Mouse (Mus musculus): ENCODE results near the gene Sh3bp2.

Gene Sh3bp2

GRCm38 (mm10) chr5:34525663-34526476 is at the start of gene Sh3bp2:
Gene Sh3bp2 (plus strand): TSS chr5:34525838.
- peak; percentile 97 for DNase-seq

- DNase-seq = no peak
These were observed 44.7 kb upstream of the Sh3bp2 start for GRCm38 (mm10) chr5:34480926-34481325.

DNA sequence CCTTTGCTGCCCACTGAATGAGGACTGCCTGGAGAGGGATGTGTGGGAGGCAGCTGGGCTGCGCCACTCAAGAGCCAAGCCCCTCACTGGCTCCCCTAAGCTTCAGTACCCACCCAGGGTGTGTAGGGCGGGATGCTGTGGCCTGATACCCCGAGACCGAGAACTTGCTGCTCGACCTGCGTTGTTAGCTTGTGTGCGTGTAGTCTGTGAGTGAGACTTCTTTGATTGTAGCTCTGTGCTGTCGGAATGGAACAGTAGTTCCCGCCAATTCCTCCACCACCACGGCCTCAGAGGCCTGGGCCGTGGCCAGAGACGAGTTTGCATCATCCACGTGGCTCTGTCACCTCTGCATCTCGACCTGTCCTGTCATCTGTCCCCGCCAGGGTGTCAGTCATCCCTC is 39.9 kb upstream of the Sh3bp2 start:
- no peak for DNase-seq

- DNase-seq = peak; percentile 18
These were observed 38.1 kb upstream of the Sh3bp2 start for GRCm38 (mm10) chr5:34487320-34488090.

DNA sequence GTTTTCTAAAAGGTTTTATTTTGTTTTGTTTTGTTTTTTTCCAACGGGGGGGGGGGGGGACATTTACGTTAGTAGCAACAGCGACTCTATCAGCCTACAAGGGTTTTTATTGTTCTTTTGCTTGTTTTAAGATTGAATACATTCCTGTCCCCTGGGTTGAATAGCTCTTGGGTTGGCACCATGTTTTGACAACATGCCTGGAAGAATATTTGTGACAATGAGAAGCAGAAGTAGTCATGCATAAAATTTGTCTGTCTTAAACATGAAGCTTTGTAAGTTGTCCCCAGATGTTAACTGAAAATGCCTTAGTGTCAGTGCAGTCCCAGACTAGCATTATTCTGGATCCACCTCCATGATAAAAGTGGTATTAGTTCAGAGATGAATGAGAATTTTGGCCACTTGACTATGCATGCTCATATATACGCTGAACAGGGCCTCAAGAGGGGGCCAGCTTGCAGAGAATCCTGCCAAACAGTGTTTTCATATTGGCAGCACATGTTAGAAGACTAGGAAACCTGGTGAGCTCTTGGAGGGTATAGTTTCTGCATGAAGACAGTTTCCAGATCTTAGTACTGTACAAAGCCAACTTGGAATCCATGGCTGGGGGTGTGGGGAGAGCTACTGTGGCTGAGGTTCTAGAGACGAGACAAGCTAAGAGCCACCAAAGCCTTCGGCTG is 36.8 kb upstream of the Sh3bp2 start:
- no peak for DNase-seq

- no peak for DNase-seq
These were observed 36.2 kb upstream of the Sh3bp2 start for GRCm38 (mm10) chr5:34489418-34489787.

GRCm38 (mm10) chr5:34496745-34497144 is 28.9 kb upstream of the Sh3bp2 start:
- no peak for DNase-seq

- no peak for DNase-seq
These were observed 24.8 kb upstream of the Sh3bp2 start for GRCm38 (mm10) chr5:34500886-34501285.

GRCm38 (mm10) chr5:34501588-34501987 is 24.1 kb upstream of the Sh3bp2 start:
- no peak for DNase-seq

GRCm38 (mm10) chr5:34502411-34502810 is 23.2 kb upstream of the Sh3bp2 start:
- DNase-seq = no peak

GRCm38 (mm10) chr5:34502821-34503220 is 22.8 kb upstream of the Sh3bp2 start:
- no peak for DNase-seq

DNA sequence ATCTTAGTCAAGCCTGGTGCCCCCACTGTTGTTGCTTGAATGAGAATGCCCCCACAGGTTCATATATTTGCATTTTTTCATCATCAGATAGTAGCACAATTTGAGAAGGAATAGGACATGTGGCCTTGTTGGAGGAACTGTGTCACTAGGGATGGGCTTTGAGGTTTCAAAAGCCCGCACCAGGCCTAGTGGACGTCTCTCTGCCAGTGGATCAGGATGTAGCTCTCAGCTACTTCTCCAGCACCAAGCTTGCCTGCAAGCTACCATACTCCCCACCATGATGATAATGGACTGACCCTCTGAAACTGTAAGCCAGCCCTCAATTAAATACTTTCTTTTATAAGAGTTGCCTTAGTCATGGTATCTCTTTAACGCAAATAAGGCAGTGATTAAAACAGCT is 13.2 kb upstream of the Sh3bp2 start:
- no peak for DNase-seq

GRCm38 (mm10) chr5:34513466-34514217 is 12.0 kb upstream of the Sh3bp2 start, which contains the start of gene Tnip2:
Gene Tnip2 (minus strand): TSS chr5:34513991.
- peak; percentile 99 for DNase-seq

DNA sequence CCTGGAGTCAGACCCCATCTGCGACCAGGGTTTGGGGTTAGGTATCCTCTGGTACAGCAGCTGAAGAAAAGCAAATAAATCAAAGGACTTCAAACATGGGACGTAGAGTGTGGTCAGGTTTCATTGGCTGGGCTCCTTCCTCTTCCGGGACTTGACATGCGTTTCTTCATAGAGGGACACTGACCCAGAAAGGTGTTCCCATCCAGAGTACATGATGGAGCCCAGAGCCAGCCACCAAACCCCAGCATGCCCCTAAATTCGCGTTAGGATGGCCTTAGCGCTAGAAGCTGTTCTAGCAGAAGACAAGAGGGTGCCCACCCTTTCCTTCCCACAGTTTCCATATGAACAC is 11.4 kb upstream of the Sh3bp2 start:
- DNase-seq = no peak

GRCm38 (mm10) chr5:34515096-34515495 is 10.5 kb upstream of the Sh3bp2 start:
- no peak for DNase-seq

GRCm38 (mm10) chr5:34517913-34518312 is 7.7 kb upstream of the Sh3bp2 start:
- DNase-seq = peak; percentile 82

DNA sequence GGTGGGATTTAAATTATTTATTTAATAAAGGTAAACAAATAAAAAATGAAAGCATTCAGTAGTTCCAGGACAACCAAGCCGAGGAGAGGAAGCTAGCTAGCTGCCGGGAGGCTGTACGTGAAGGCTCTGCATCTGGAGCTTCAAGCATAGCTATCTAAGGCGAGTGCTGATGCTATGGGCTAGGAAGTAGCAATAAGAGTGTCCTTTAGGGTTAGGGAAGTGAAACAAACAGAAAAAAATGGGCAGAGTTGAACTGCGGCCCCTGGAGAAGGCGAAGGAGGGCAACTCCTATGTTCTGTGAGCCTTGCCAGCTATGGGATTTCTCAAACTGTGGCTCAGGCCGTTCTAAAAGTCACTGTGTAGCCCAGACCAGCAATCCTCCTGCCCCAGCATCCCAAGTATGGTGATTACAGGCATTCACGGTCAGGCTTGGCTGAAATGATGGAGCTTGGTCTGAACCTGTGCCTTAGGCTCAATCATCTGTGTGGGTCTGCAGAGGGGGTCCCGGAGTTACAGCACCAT is 6.2 kb upstream of the Sh3bp2 start:
- DNase-seq = no peak

DNA sequence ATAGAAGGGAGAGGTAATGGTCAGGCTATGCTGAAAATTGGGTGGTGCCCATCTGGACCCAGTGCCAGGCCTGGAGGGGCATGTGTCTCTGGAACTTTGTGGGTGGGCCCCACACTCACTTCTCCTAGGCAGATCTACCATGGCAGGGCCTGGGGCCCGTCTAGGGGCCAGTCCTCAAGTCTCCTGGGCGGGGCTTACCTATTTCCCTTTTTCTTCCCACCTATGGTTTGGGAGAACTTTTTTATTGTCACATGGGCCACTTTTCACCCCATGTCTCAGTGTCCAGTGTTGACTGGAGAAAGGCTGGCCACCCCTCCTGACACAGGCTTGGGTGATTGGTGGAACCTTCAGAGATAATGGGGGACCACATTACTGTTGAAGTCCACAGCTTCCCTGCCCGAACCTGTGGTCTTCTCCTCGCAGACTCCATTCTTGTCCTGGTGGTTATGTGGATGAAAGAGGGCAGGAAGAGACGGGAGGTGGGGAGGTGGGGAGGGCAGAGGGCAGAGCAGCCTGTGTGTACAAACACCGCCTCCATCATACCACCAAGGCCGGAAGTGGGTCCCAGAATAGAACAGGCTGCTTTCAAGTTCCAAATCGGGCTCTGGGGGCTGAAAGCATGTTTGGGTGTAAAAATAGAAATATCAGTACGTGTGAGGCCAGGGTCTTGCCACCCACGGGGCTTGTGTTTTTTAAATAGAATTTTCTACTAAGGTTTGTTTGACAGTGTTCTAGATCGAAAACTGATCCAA is 5.0 kb upstream of the Sh3bp2 start:
- no peak for DNase-seq

DNA sequence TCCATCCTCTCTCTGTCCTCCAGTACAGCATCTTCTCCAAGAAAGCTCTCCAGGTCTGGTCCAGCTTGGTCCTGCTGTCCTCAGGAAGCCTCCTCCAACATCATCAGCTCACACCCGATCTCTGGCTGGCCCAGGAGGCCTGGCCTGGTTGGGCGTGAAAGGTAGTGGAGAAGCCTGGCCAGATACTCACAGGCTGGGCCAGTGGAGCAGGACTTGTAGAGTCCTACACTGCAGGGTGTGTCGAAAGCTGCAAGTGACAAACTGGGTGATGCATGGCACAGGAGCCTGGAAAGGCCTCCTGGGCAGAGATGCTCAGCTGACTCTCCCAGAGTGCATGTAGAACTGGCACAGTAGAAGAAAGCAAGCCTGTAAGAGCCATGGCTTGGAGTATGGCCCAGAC is 4.3 kb upstream of the Sh3bp2 start:
- no peak for DNase-seq

GRCm38 (mm10) chr5:34523958-34524485 is 1.6 kb upstream of the Sh3bp2 start:
- no peak for DNase-seq

DNA sequence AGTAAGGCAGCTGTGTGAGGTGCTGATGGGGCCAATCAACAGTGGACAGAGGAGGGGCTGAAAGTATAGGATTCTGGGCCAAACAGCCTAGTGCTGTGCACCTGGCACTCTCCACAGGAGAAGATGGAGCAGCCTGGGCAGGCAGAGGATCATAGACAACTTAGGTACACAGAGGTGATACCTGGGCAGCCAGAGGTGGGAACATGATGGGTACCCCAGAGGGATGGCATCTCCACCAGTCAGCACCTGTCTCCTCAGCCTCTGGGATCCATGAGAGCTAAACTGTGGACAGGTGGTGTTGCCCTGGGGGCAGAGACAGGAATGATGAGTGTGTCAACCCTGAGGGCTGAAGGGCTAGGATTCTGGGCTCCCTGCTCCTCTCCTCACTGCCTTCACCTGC is 1.1 kb upstream of the Sh3bp2 start:
- DNase-seq = no peak

DNA sequence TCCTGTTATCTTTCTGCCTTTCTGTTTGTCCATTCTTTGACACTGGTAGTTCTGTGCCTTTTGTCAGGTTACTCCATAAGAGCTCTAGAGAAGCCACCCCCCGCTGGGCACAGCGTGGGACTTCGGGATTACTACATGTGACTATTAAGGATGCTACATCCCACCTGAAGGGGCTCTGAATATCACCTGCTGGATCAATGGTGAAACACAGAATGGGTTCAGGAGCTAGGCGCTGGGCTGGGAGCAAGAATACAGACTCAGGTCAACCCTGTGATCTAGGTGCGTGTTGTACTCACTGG is 788 bp downstream of the Sh3bp2 start:
- no peak for DNase-seq

All from kidney, postnatal 14 days (tissue).